Mouse (Mus musculus) liver, embryonic 14.5 days (tissue): ENCODE data around the gene Gpi1. TPM values are rescaled to one million over a fixed set of nuclear protein-coding genes. Genes with fewer than 3 reads are reported as not detected.
"Not testable (repeated sequence)": the region's sequence is repeated elsewhere in the genome, so short reads cannot be mapped to it uniquely, and the experiment has no call there.

ENCODE experiments used
- ATAC-seq: fragments of 200-750 bp; cut with Nextera tagmentation; 2 replicates; pipeline ENCODE4 v1.8.0; 2017; ENCODE audit warnings: moderate number of reproducible peaks, mild to moderate bottlenecking, moderate library complexity; ENCODE audit not compliant: insufficient read depth
- DNase-seq, 3 experiments: peaks; one replicate each; pipeline ENCODE4 v3.0.0-alpha.2; 2012 to 2013; ENCODE audit warnings: low read depth in 3 of 3, low spot score in 3 of 3
- H3K27ac ChIP-seq: fragments of 300-500 bp; sonication (generic); 2 replicates; pipeline ENCODE4 v1.5.1; 2014; ENCODE audit warnings: moderate library complexity, mild to moderate bottlenecking, control low read depth, inconsistent platforms
- H3K27me3 ChIP-seq: fragments of 300-500 bp; sonication (generic); 2 replicates; pipeline ENCODE4 v1.6.1; 2014; ENCODE audit warnings: mild to moderate bottlenecking, low read length, moderate library complexity; ENCODE audit not compliant: control insufficient read depth, insufficient read depth
- H3K36me3 ChIP-seq: fragments of 300-500 bp; sonication (generic); replicated peaks from 2 replicates; pipeline ENCODE4 v1.6.1; 2014; ENCODE audit warnings: low read depth; ENCODE audit not compliant: control insufficient read depth, insufficient read depth
- H3K4me1 ChIP-seq, 2 experiments: fragments of 200-500 bp in 1 of 2; fragments of 300-500 bp in 1 of 2; sonication (generic) in 1 of 2; replicated peaks; 2 replicates each; pipeline ENCODE4 v1.6.1; 2012 to 2014; ENCODE audit warnings: antibody characterized with exemption in 1 of 2, inconsistent platforms in 1 of 2, low read length in 1 of 2; ENCODE audit not compliant: control insufficient read depth in 2 of 2, insufficient read depth in 2 of 2
- H3K4me2 ChIP-seq: fragments of 300-500 bp; sonication (generic); 2 replicates; pipeline ENCODE4 v1.6.1; 2014; ENCODE audit warnings: low read depth, mild to moderate bottlenecking, control low read depth, moderate library complexity
- H3K4me3 ChIP-seq, 2 experiments: fragments of 200-500 bp in 1 of 2; fragments of 300-500 bp in 1 of 2; sonication (generic) in 1 of 2; 2 replicates each; pipeline ENCODE4 v1.5.1; 2012 to 2014; ENCODE audit warnings: low read depth in 2 of 2, low read length in 2 of 2, mild to moderate bottlenecking in 2 of 2, control low read depth in 1 of 2, inconsistent platforms in 1 of 2, moderate library complexity in 1 of 2; ENCODE audit not compliant: insufficient read depth in 1 of 2
- H3K9ac ChIP-seq: fragments of 300-500 bp; sonication (generic); replicated peaks from 2 replicates; pipeline ENCODE4 v1.6.1; 2014; ENCODE audit warnings: mild to moderate bottlenecking, control low read depth, moderate library complexity
- H3K9me3 ChIP-seq: fragments of 300-500 bp; sonication (generic); 2 replicates; pipeline ENCODE4 v1.6.1; 2016; ENCODE audit warnings: low read length, mixed read lengths; ENCODE audit not compliant: control insufficient read depth
- CTCF ChIP-seq: IDR thresholded peaks from 2 replicates; pipeline ENCODE4 v1.5.1; 2016; ENCODE audit warnings: antibody characterized with exemption, low read depth, control low read depth
- EP300 ChIP-seq: IDR thresholded peaks from 2 replicates; pipeline ENCODE4 v1.6.1; 2016; ENCODE audit warnings: antibody characterized with exemption, low read depth
- WGBS: fragments of 180-500 bp; shearing (Covaris S2); extraction: QIAGEN DNeasy Blood & Tissue Kit; methylation state at CpG from one replicate; pipeline ENCODE4 v1.1.7; 2014; ENCODE audit not compliant: insufficient replicate concordance; 5-methylcytosine and 5-hydroxymethylcytosine counted together
- polyA plus RNA-seq, 2 experiments: library from polyadenylated mRNA; depleted of rRNA in 1 of 2; stranded (reverse) in 1 of 2; unstranded in 1 of 2; fragments of >200 nt; fragmentation: Nextera tagmentation in 1 of 2; extraction: Ambion mirVana in 1 of 2; gene quantifications; 2 replicates each; pipeline versions ENCODE4 v1.2.1 to v1.2.3; 2012 to 2014

Gene Gpi1
- polyA plus RNA-seq, 2 experiments, result 83.2 to 108 TPM

- Histone ChIP-seq H3K4me1 (no peaks in the 10 kb centered on the region), H3K9ac (no peak overlapping the region), H3K4me2 (no peak overlapping the region), H3K36me3 (peaks cover 36% of the 10 kb centered on the region), H3K9me3 (no peaks in the 10 kb centered on the region), H3K27ac (no peak overlapping the region), H3K27me3 (no peaks in the 10 kb centered on the region), H3K4me3 (no peak overlapping the region)
- TF ChIP-seq EP300 (no peak), CTCF (no peak)
- DNase-seq (no peak), ATAC-seq (no peak)
- WGBS, result 73% methylated on average over 6 of the region's 6 CpGs
Observed at GRCm38 (mm10) chr7:34206331-34206730, 23.8 kb downstream of the Gpi1 start.

- H3K4me3 ChIP-seq, result not testable (repeated sequence)
Observed at GRCm38 (mm10) chr7:34202147-34202546, 28.0 kb downstream of the Gpi1 start.

GRCm38 (mm10) chr7:34200829-34201228 is 29.3 kb downstream of the Gpi1 start:
- no peak for ATAC-seq
- WGBS, result 76% methylated on average over 2 of the region's 2 CpGs
- no peak for TF ChIP-seq CTCF
- TF ChIP-seq EP300, result no peak
- Histone ChIP-seq H3K4me2 (no peak overlapping the region), H3K9ac (no peak overlapping the region), H3K9me3 (no peaks in the 10 kb centered on the region), H3K4me3 (no peak overlapping the region), H3K4me1 (peaks cover 0 to under 1% of the 10 kb centered on the region in 2 experiments; a peak in 1 of 4 replicates), H3K27me3 (no peaks in the 10 kb centered on the region), H3K36me3 (peaks cover 18% of the 10 kb centered on the region), H3K27ac (no peak overlapping the region)
- no peak for DNase-seq

More at GRCm38 (mm10) chr7:34202147-34202546, 28.0 kb downstream of the Gpi1 start:
- not testable (repeated sequence) for H3K27ac ChIP-seq, H3K4me2 ChIP-seq, H3K27me3 ChIP-seq, H3K9ac ChIP-seq, ATAC-seq, DNase-seq, H3K9me3 ChIP-seq, H3K4me1 ChIP-seq
- peaks cover 24% of the 10 kb centered on the region for H3K36me3 ChIP-seq
- 76% methylated on average over 10 of the region's 10 CpGs for WGBS

- Histone ChIP-seq H3K4me3 (no peak overlapping the region), H3K9ac (no peak overlapping the region), H3K4me1 (peaks cover 4% of the 10 kb centered on the region in 2 experiments; a peak in 3 of 4 replicates), H3K27me3 (no peaks in the 10 kb centered on the region), H3K36me3 (peaks cover 7% of the 10 kb centered on the region), H3K27ac (no peak overlapping the region), H3K9me3 (no peaks in the 10 kb centered on the region), H3K4me2 (no peak overlapping the region)
- peak; percentile 79 for TF ChIP-seq CTCF
- no peak for TF ChIP-seq EP300
- WGBS, result 31% methylated on average over 3 of the region's 3 CpGs
- DNase-seq, result peak; percentile 50 to 63 (median 60)
- no peak for ATAC-seq
Observed at GRCm38 (mm10) chr7:34198346-34198745, 31.8 kb downstream of the Gpi1 start.

- H3K4me1 ChIP-seq, result peaks cover 4% of the 10 kb centered on the region in 2 experiments; a peak in 3 of 4 replicates
- TF ChIP-seq CTCF, result no peak
- no peak for TF ChIP-seq EP300
- H3K27me3 ChIP-seq, result no peaks in the 10 kb centered on the region
- DNase-seq, result peak; percentile 73 to 78 (median 78)
- peak within 1 kb of the TSS; percentile 79 for H3K4me2 ChIP-seq
- ATAC-seq, result peak; percentile 95
- H3K36me3 ChIP-seq, result peaks cover 6% of the 10 kb centered on the region; the same call in 1 of the 2 replicates
- H3K4me3 ChIP-seq, result peak within 1 kb of the TSS; percentile 64 to 73
- H3K9me3 ChIP-seq, result no peaks in the 10 kb centered on the region
- peak within 1 kb of the TSS; percentile 79 for H3K9ac ChIP-seq
- H3K27ac ChIP-seq, result peak within 1 kb of the TSS; percentile 46
- under 1% methylated on average over 70 of the region's 70 CpGs for WGBS
Observed at GRCm38 (mm10) chr7:34196132-34197128, 33.7 kb downstream of the Gpi1 start, which contains the start of gene Pdcd2l. TSS of gene Pdcd2l (minus strand) at chr7:34196661.
